Mouse (Mus musculus) adrenal gland, adult 18-20 months (tissue): ENCODE results near the gene Ssna1. TPM values are rescaled to one million over a fixed set of nuclear protein-coding genes. Genes with fewer than 3 reads are reported as not detected.
"Not testable (repeated sequence)": the region's sequence is repeated elsewhere in the genome, so short reads cannot be mapped to it uniquely, and the experiment has no call there.

Experiments used
- DNase-seq, 2 experiments: peaks; one replicate each; pipeline ENCODE4 v3.0.0; 2021 to 2022; ENCODE audit warnings: low spot score in 2 of 2
- total RNA-seq, 2 experiments: library from RNA; stranded (reverse); gene quantifications; 1 replicate in 1 of 2; 2 replicates in 1 of 2; pipeline ENCODE4 v1.2.3; 2021

The Ssna1 gene
- total RNA-seq, 2 experiments from 2014 or later = 37.2 to 40.1 TPM

- DNase-seq = peak; percentile 31 to 43
These were observed 9.2 kb downstream of the Ssna1 start for GRCm38 (mm10) chr2:25262795-25263622.

GRCm38 (mm10) chr2:25262291-25262767 lies 9.9 kb downstream of the Ssna1 start, which contains the start of gene Tprn:
TSS of gene Tprn (plus strand) at chr2:25262618.
- DNase-seq = peak; percentile 83 to 88

- DNase-seq = no peak
These were observed 10.4 kb downstream of the Ssna1 start for GRCm38 (mm10) chr2:25261870-25262269.

GRCm38 (mm10) chr2:25258887-25259286 lies 13.4 kb downstream of the Ssna1 start:
- no peak for DNase-seq

GRCm38 (mm10) chr2:25257250-25257649 lies 15.0 kb downstream of the Ssna1 start:
- not testable (repeated sequence) for DNase-seq

GRCm38 (mm10) chr2:25256443-25257109 lies 15.7 kb downstream of the Ssna1 start:
- DNase-seq = not testable (repeated sequence)

- DNase-seq = peak; percentile 89 to 90
These were observed 16.9 kb downstream of the Ssna1 start, which contains the start of gene Tmem203 for GRCm38 (mm10) chr2:25255284-25255779. TSS of gene Tmem203 (plus strand) at chr2:25255439.

- DNase-seq = no peak
These were observed 19.9 kb downstream of the Ssna1 start for GRCm38 (mm10) chr2:25252331-25252730.

- no peak for DNase-seq
These were observed 25.8 kb downstream of the Ssna1 start, which contains the start of gene AL732309.1 for GRCm38 (mm10) chr2:25246183-25247072. TSS of gene AL732309.1 (minus strand) at chr2:25246863.

- DNase-seq = no peak
These were observed 28.1 kb downstream of the Ssna1 start for GRCm38 (mm10) chr2:25244144-25244543.

GRCm38 (mm10) chr2:25243342-25243741 lies 28.9 kb downstream of the Ssna1 start:
- no peak for DNase-seq

- DNase-seq = no peak
These were observed 30.1 kb downstream of the Ssna1 start, which contains the start of the genes Rnf208 and Cysrt1 for GRCm38 (mm10) chr2:25242101-25242506. TSS of gene Rnf208 (plus strand) at chr2:25242255. TSS of gene Cysrt1 (minus strand) at chr2:25242452.

- DNase-seq = no peak
These were observed 30.8 kb downstream of the Ssna1 start for GRCm38 (mm10) chr2:25241438-25241775.

GRCm38 (mm10) chr2:25240723-25241437 lies 31.4 kb downstream of the Ssna1 start:
- DNase-seq = peak; percentile 61 to 62

GRCm38 (mm10) chr2:25240310-25240709 lies 31.9 kb downstream of the Ssna1 start:
- no peak for DNase-seq

- DNase-seq = no peak
These were observed 32.5 kb downstream of the Ssna1 start for GRCm38 (mm10) chr2:25239766-25240165.

- DNase-seq = no peak
These were observed 34.1 kb downstream of the Ssna1 start for GRCm38 (mm10) chr2:25238106-25238505.

- DNase-seq = no peak
These were observed 34.7 kb downstream of the Ssna1 start for GRCm38 (mm10) chr2:25237522-25237921.

GRCm38 (mm10) chr2:25236614-25237013 lies 35.6 kb downstream of the Ssna1 start, which contains the start of gene Rnf224:
TSS of gene Rnf224 (minus strand) at chr2:25236787.
- DNase-seq = no peak
